ENCODE assay signal across 8 mouse cellular contexts in genomic region chr2:152939846-152940245, GRCm38 (mm10). TPM values are rescaled to one million over a fixed set of nuclear protein-coding genes. Genes with fewer than 3 reads are reported as not detected.
DNase-seq lines count a peak whose midpoint lies in the region; ATAC-seq lines count a peak whose summit lies in the region.

No protein-coding gene starts in this region.

- no peak overlapping the region for H3K4me2 ChIP-seq in midbrain, embryonic 14.5 days (ENCODE audit: low read length)
- H3K4me2 ChIP-seq in midbrain, embryonic 16.5 days (ENCODE audit: low read length), result no peak overlapping the region
- H3K4me2 ChIP-seq in forebrain, embryonic 16.5 days (ENCODE audit: low read length), result no peak overlapping the region

- ATAC-seq in frontal cortex, adult (ENCODE audit: low TSS enrichment), result 0 out of 2 replicates have a peak, but pooled peaks have one; percentile 18
- no peak for ATAC-seq in midbrain, embryonic 14.5 days (ENCODE audit: low FRiP score, low TSS enrichment)
- ATAC-seq in midbrain, embryonic 16.5 days, result no peak
- peak; percentile 17; the same call in 1 of the 2 replicates for ATAC-seq in neutrophil, adult 5-6 weeks (ENCODE audit: extremely low read depth, insufficient number of reproducible peaks, low FRiP score, poor library complexity, severe bottlenecking)
- no peak for ATAC-seq in forebrain, embryonic 16.5 days

- 14% methylated on average over 4 of the region's 4 CpGs for WGBS in midbrain, embryonic 14.5 days
- WGBS in midbrain, embryonic 16.5 days, result 13% methylated on average over 4 of the region's 4 CpGs
- 15% methylated on average over 4 of the region's 4 CpGs for WGBS in forebrain, embryonic 16.5 days

- no peak overlapping the region for H3K4me3 ChIP-seq in midbrain, embryonic 14.5 days (replicated peaks; ENCODE audit: low read depth, low read length)
- no peak overlapping the region for H3K4me3 ChIP-seq in midbrain, embryonic 16.5 days (ENCODE audit: low read depth, low read length)
- no peak overlapping the region for H3K4me3 ChIP-seq in forebrain, embryonic 16.5 days (replicated peaks; ENCODE audit: low read length)

- no peak overlapping the region for H3K27ac ChIP-seq in midbrain, embryonic 14.5 days (replicated peaks; ENCODE audit: low read depth, low read length)
- H3K27ac ChIP-seq in midbrain, embryonic 16.5 days (ENCODE audit: low read length), result no peak overlapping the region
- no peak overlapping the region for H3K27ac ChIP-seq in forebrain, embryonic 16.5 days (ENCODE audit: low read length)

- no peak for DNase-seq in frontal cortex, postnatal 14 days (ENCODE audit: low spot score in 2 of 2)
- peak; percentile 36 for DNase-seq in midbrain, embryonic 14.5 days
- peak; percentile 80 for DNase-seq in adrenal gland, postnatal 10 days
- peak; percentile 66 for DNase-seq in kidney, postnatal 10 days

- peaks cover 10% of the 10 kb centered on the region; the same call in 1 of the 2 replicates for H3K4me1 ChIP-seq in midbrain, embryonic 14.5 days (ENCODE audit: control insufficient read depth, insufficient read depth, low read length)
- H3K4me1 ChIP-seq in midbrain, embryonic 16.5 days (ENCODE audit: control insufficient read depth, insufficient read depth, low read length), result peaks cover 12% of the 10 kb centered on the region
- H3K4me1 ChIP-seq in forebrain, embryonic 16.5 days (replicated peaks; ENCODE audit: control insufficient read depth, insufficient read depth, low read length), result peaks cover 12% of the 10 kb centered on the region

- no peaks in the 10 kb centered on the region for H3K36me3 ChIP-seq in midbrain, embryonic 14.5 days (ENCODE audit: control insufficient read depth, insufficient read depth, low read length)
- H3K36me3 ChIP-seq in midbrain, embryonic 16.5 days (ENCODE audit: control insufficient read depth, insufficient read depth, low read length), result no peaks in the 10 kb centered on the region
- no peaks in the 10 kb centered on the region for H3K36me3 ChIP-seq in forebrain, embryonic 16.5 days (ENCODE audit: control insufficient read depth, insufficient read depth)

- H3K27me3 ChIP-seq in midbrain, embryonic 14.5 days (ENCODE audit: control insufficient read depth, insufficient read depth, low read length), result peaks cover 36% of the 10 kb centered on the region
- H3K27me3 ChIP-seq in midbrain, embryonic 16.5 days (ENCODE audit: control insufficient read depth, insufficient read depth, low read depth, low read length), result peaks cover 30% of the 10 kb centered on the region
- H3K27me3 ChIP-seq in forebrain, embryonic 16.5 days (replicated peaks; ENCODE audit: control insufficient read depth, insufficient read depth, low read length), result peaks cover 45% of the 10 kb centered on the region

- H3K9me3 ChIP-seq in midbrain, embryonic 14.5 days (ENCODE audit: control insufficient read depth, low read length), result no peaks in the 10 kb centered on the region
- H3K9me3 ChIP-seq in midbrain, embryonic 16.5 days (replicated peaks; ENCODE audit: control insufficient read depth, low read length, poor library complexity, severe bottlenecking), result no peaks in the 10 kb centered on the region
- H3K9me3 ChIP-seq in forebrain, embryonic 16.5 days (ENCODE audit: control insufficient read depth, low read length), result no peaks in the 10 kb centered on the region

- H3K9ac ChIP-seq in midbrain, embryonic 14.5 days (replicated peaks; ENCODE audit: low read length), result no peak overlapping the region
- no peak overlapping the region for H3K9ac ChIP-seq in midbrain, embryonic 16.5 days (ENCODE audit: low read depth, low read length)
- no peak overlapping the region for H3K9ac ChIP-seq in forebrain, embryonic 16.5 days (replicated peaks; ENCODE audit: low read depth, low read length)

RNA-seq across cellular contexts. Expression of gene Foxs1, which starts 6.8 kb away (rescaled TPM):
- 2.8 and 4.7 TPM in 2 replicates for polyA plus RNA-seq in midbrain, embryonic 14.5 days (2014; fragmentation: Nextera tagmentation; extraction: Ambion mirVana)
- 4.0 and 4.3 TPM in 2 replicates for polyA plus RNA-seq in midbrain, embryonic 16.5 days (2015; fragmentation: Nextera tagmentation; extraction: Ambion mirVana)
- total RNA-seq in adrenal gland, postnatal 10 days (2021), result 1 to 10 TPM; 5.4 to 5.7 TPM
- not detected in 2 replicates for total RNA-seq in neutrophil, adult 5-6 weeks (2017)
- polyA plus RNA-seq in forebrain, embryonic 16.5 days (2015; fragmentation: Nextera tagmentation; extraction: Ambion mirVana), result 3.6 and 3.7 TPM in 2 replicates

RNA-seq across cellular contexts. Expression of gene Dusp15, which starts 11.7 kb away (rescaled TPM):
- 7.3 and 16.7 TPM in 2 replicates for polyA plus RNA-seq in midbrain, embryonic 14.5 days (2014; fragmentation: Nextera tagmentation; extraction: Ambion mirVana)
- 10.6 and 13.7 TPM in 2 replicates for polyA plus RNA-seq in midbrain, embryonic 16.5 days (2015; fragmentation: Nextera tagmentation; extraction: Ambion mirVana)
- 1 to 10 TPM; 3.1 to 4.3 TPM for total RNA-seq in adrenal gland, postnatal 10 days (2021)
- total RNA-seq in neutrophil, adult 5-6 weeks (2017), result not detected in 2 replicates
- polyA plus RNA-seq in forebrain, embryonic 16.5 days (2015; fragmentation: Nextera tagmentation; extraction: Ambion mirVana), result 6.0 and 8.6 TPM in 2 replicates

RNA-seq across cellular contexts. Expression of gene Ttll9, which starts 22.4 kb away (rescaled TPM):
- 5.3 and 7.1 TPM in 2 replicates for polyA plus RNA-seq in midbrain, embryonic 14.5 days (2014; fragmentation: Nextera tagmentation; extraction: Ambion mirVana)
- 6.8 and 9.2 TPM in 2 replicates for polyA plus RNA-seq in midbrain, embryonic 16.5 days (2015; fragmentation: Nextera tagmentation; extraction: Ambion mirVana)
- under 1 TPM; 0.27 to 0.79 TPM for total RNA-seq in adrenal gland, postnatal 10 days (2021)
- total RNA-seq in neutrophil, adult 5-6 weeks (2017), result not detected in 2 replicates
- 2.1 and 3.5 TPM in 2 replicates for polyA plus RNA-seq in forebrain, embryonic 16.5 days (2015; fragmentation: Nextera tagmentation; extraction: Ambion mirVana)

RNA-seq across cellular contexts. Expression of gene Mylk2, which starts 28.7 kb away (rescaled TPM):
- not detected in 2 replicates for polyA plus RNA-seq in midbrain, embryonic 14.5 days (2014; fragmentation: Nextera tagmentation; extraction: Ambion mirVana)
- polyA plus RNA-seq in midbrain, embryonic 16.5 days (2015; fragmentation: Nextera tagmentation; extraction: Ambion mirVana), result 0.14 TPM in 1 of 2 replicates, not detected in the other
- total RNA-seq in adrenal gland, postnatal 10 days (2021), result 1 to 10 TPM; 3.1 to 6.3 TPM
- total RNA-seq in neutrophil, adult 5-6 weeks (2017), result not detected in 2 replicates
- not detected in 2 replicates for polyA plus RNA-seq in forebrain, embryonic 16.5 days (2015; fragmentation: Nextera tagmentation; extraction: Ambion mirVana)

Comparison
In these comparisons a context has a peak if more than half of its experiments do, and no peak if none do; other contexts are left out.
1. ATAC-seq: peak in frontal cortex, adult (single experiment) and neutrophil, adult 5-6 weeks (single experiment); none in midbrain, embryonic 14.5 days (single experiment), midbrain, embryonic 16.5 days (single experiment) and forebrain, embryonic 16.5 days (single experiment).
2. DNase-seq: peak in midbrain, embryonic 14.5 days (single experiment), adrenal gland, postnatal 10 days (single experiment) and kidney, postnatal 10 days (single experiment); none in frontal cortex, postnatal 14 days (0 of 2).